Comparison of ENCODE assay signal across 29 mouse cellular contexts in the genomic region with DNA sequence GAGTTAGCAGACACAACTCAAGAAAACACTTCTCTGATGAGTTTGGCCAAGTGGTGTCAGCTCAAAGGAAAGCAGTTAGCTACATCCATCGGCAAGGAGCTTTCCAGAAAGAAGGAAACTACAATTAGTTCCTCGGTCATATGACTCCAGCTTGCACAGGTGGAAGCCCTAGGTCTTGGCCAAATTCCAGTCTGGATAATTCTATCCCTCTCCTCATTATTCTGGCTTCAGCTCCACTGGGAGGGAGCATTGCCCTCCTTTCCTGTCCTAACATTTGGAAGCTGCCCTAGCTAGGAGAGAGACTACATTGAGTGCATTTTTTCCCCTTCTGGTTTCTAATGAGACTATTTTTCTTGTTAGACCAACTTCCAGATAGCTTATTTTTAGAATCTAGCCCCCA.
DNase-seq lines count a peak whose midpoint lies in the region; ATAC-seq lines count a peak whose summit lies in the region.
"Had no signal": no experiment of that assay in that cellular context is flagged by ENCODE, and none has a peak within 500 bp of the region (broad histone marks: within the 10 kb centered on the region; RNA-seq: fewer than 3 reads in every experiment).

No protein-coding gene starts in this region.

- H3K9ac ChIP-seq in kidney, embryonic 14.5 days (ENCODE audit: low read depth, low read length), result no peak overlapping the region
- no peak overlapping the region for H3K9ac ChIP-seq in limb, embryonic 13.5 days
- H3K9ac ChIP-seq: embryonic facial prominence, embryonic 12.5 days; forebrain, embryonic 15.5 days; heart, embryonic 13.5 days; hindbrain, embryonic 15.5 days; liver, embryonic 15.5 days; lung, embryonic 14.5 days had no signal

- no peak overlapping the region for H3K4me3 ChIP-seq in kidney, embryonic 14.5 days (ENCODE audit: low read length)
- H3K4me3 ChIP-seq in limb, embryonic 13.5 days, result no peak overlapping the region
- H3K4me3 ChIP-seq: embryonic facial prominence, embryonic 12.5 days; forebrain, embryonic 10.5 days; forebrain, embryonic 15.5 days; gastrocnemius, adult 2 months; heart, adult 2 months; heart, embryonic 13.5 days; hindbrain, embryonic 15.5 days; liver, embryonic 15.5 days had no signal

- no peaks in the 10 kb centered on the region for H3K36me3 ChIP-seq in kidney, embryonic 14.5 days (ENCODE audit: control insufficient read depth, insufficient read depth, low read length)
- H3K36me3 ChIP-seq in limb, embryonic 13.5 days, result no peaks in the 10 kb centered on the region
- H3K36me3 ChIP-seq: embryonic facial prominence, embryonic 12.5 days; forebrain, embryonic 10.5 days; forebrain, embryonic 15.5 days; heart, embryonic 13.5 days; hindbrain, embryonic 15.5 days; liver, embryonic 15.5 days had no signal

- H3K27me3 ChIP-seq in kidney, embryonic 14.5 days (ENCODE audit: control insufficient read depth, insufficient read depth, low read length), result no peaks in the 10 kb centered on the region
- H3K27me3 ChIP-seq in limb, embryonic 13.5 days, result no peaks in the 10 kb centered on the region
- H3K27me3 ChIP-seq: embryonic facial prominence, embryonic 12.5 days; forebrain, embryonic 15.5 days; hindbrain, embryonic 15.5 days had no signal

- DNase-seq in cerebellum, postnatal 14 days, result peak; percentile 44 to 49
- DNase-seq in cerebellum, adult 11 months, result no peak
- no peak for DNase-seq in kidney, adult 18-20 months
- DNase-seq in kidney, postnatal 10 days, result peak; percentile 22
- no peak for DNase-seq in left cerebral cortex, adult 18-20 months (ENCODE audit: low spot score in 2 of 2)
- DNase-seq: adrenal gland, postnatal 25 days; cerebellum, adult 18-20 months; cerebellum, postnatal 36 days; gastrocnemius, adult 2 months; gastrocnemius, postnatal 36 days; heart, adult 2 months; heart, postnatal 10 days; layer of hippocampus, postnatal 36 days; lung, embryonic 14.5 days; lung, postnatal 14 days; midbrain, embryonic 14.5 days; right cerebral cortex, postnatal 25 days; spleen, adult 18-20 months; thymus, postnatal 14 days had no signal

- no peak overlapping the region for H3K4me2 ChIP-seq in kidney, embryonic 14.5 days (replicated peaks; ENCODE audit: low read depth, low read length)
- no peak overlapping the region for H3K4me2 ChIP-seq in limb, embryonic 13.5 days (replicated peaks)
- H3K4me2 ChIP-seq: embryonic facial prominence, embryonic 12.5 days; forebrain, embryonic 15.5 days; heart, embryonic 13.5 days; hindbrain, embryonic 15.5 days; liver, embryonic 15.5 days; lung, embryonic 14.5 days had no signal

- WGBS in kidney, embryonic 14.5 days, result 43% methylated on average over 2 of the region's 2 CpGs
- 18% methylated on average over 2 of the region's 2 CpGs for WGBS in limb, embryonic 13.5 days

- H3K9me3 ChIP-seq in kidney, embryonic 14.5 days (ENCODE audit: control insufficient read depth, low read length), result no peaks in the 10 kb centered on the region
- no peaks in the 10 kb centered on the region for H3K9me3 ChIP-seq in limb, embryonic 13.5 days
- H3K9me3 ChIP-seq: embryonic facial prominence, embryonic 12.5 days; forebrain, embryonic 10.5 days; forebrain, embryonic 15.5 days; heart, embryonic 13.5 days; hindbrain, embryonic 15.5 days; liver, embryonic 15.5 days had no signal

- no peak for ATAC-seq in kidney, embryonic 14.5 days (ENCODE audit: low FRiP score, low TSS enrichment)
- peak; percentile 73; the same call in 1 of the 2 replicates for ATAC-seq in limb, embryonic 13.5 days (ENCODE audit: low FRiP score, low read depth)
- ATAC-seq: forebrain, embryonic 15.5 days; Patski had no signal

- peak overlapping the region; percentile 12 for H3K27ac ChIP-seq in kidney, embryonic 14.5 days (ENCODE audit: low read depth, low read length)
- no peak overlapping the region for H3K27ac ChIP-seq in limb, embryonic 13.5 days
- H3K27ac ChIP-seq: embryonic facial prominence, embryonic 12.5 days; forebrain, embryonic 10.5 days; forebrain, embryonic 15.5 days; gastrocnemius, adult 2 months; heart, adult 2 months; heart, embryonic 13.5 days; hindbrain, embryonic 15.5 days; kidney, postnatal 0 days; liver, embryonic 15.5 days had no signal

- H3K4me1 ChIP-seq in kidney, embryonic 14.5 days (ENCODE audit: control insufficient read depth, insufficient read depth, low read length), result no peaks in the 10 kb centered on the region
- peaks cover 36% of the 10 kb centered on the region for H3K4me1 ChIP-seq in limb, embryonic 13.5 days
- H3K4me1 ChIP-seq: forebrain, embryonic 15.5 days; hindbrain, embryonic 15.5 days; liver, embryonic 15.5 days had no signal

Comparison
In these comparisons a context has a peak if more than half of its experiments do, and no peak if none do; other contexts are left out.
1. DNase-seq: peak in cerebellum, postnatal 14 days (2 of 2) and kidney, postnatal 10 days (single experiment); none in cerebellum, adult 11 months (single experiment), kidney, adult 18-20 months (single experiment) and left cerebral cortex, adult 18-20 months (0 of 2).